Mouse (Mus musculus) heart, embryonic 10.5 days (tissue): ENCODE data around the gene Cdk14. TPM values are rescaled to one million over a fixed set of nuclear protein-coding genes. Genes with fewer than 3 reads are reported as not detected.

Source experiments
- DNase-seq: peaks from one replicate; pipeline ENCODE4 v3.0.0-alpha.2; 2017; ENCODE audit warnings: low spot score
- H3K27ac ChIP-seq: fragments of 300-500 bp; sonication (generic); 2 replicates; pipeline ENCODE4 v1.5.1; 2016; ENCODE audit warnings: mild to moderate bottlenecking
- H3K27me3 ChIP-seq: fragments of 300-500 bp; sonication (generic); 2 replicates; pipeline ENCODE4 v1.6.1; 2016; ENCODE audit warnings: mild to moderate bottlenecking; ENCODE audit not compliant: poor library complexity, insufficient read depth, severe bottlenecking
- H3K36me3 ChIP-seq: fragments of 300-500 bp; sonication (generic); 2 replicates; pipeline ENCODE4 v1.6.1; 2016; ENCODE audit warnings: mild to moderate bottlenecking, moderate library complexity
- H3K4me1 ChIP-seq: fragments of 300-500 bp; sonication (generic); 2 replicates; pipeline ENCODE4 v1.6.1; 2016; ENCODE audit warnings: mild to moderate bottlenecking
- H3K4me3 ChIP-seq: fragments of 300-500 bp; sonication (generic); 2 replicates; pipeline ENCODE4 v1.5.1; 2016; ENCODE audit warnings: mild to moderate bottlenecking, moderate library complexity
- H3K9me3 ChIP-seq: fragments of 300-500 bp; sonication (generic); 2 replicates; pipeline ENCODE4 v1.6.1; 2016; ENCODE audit warnings: mild to moderate bottlenecking, moderate library complexity
- WGBS: fragments of 180-500 bp; shearing (Covaris S2); methylation state at CpG from one replicate; pipeline ENCODE4 v1.1.7; 2016; 5-methylcytosine and 5-hydroxymethylcytosine counted together
- polyA plus RNA-seq: library from polyadenylated mRNA; unstranded; fragments of >200 nt; fragmentation: Nextera tagmentation; extraction: Ambion mirVana; gene quantifications from 2 replicates; pipeline ENCODE4 v1.2.1, GENCODE M21; 2016

The Cdk14 gene
- polyA plus RNA-seq, 1 experiment from 2014 or later: 17.7 TPM

GRCm38 (mm10) chr5:5359915-5360314 lies 60.2 kb downstream of the Cdk14 start:
- 86% methylated on average over 3 of the region's 3 CpGs for WGBS
- Histone ChIP-seq H3K36me3 (peaks cover 11% of the 10 kb centered on the region), H3K9me3 (peaks cover 3% of the 10 kb centered on the region; the same call in 1 of the 2 replicates), H3K27me3 (no peaks in the 10 kb centered on the region), H3K4me1 (peaks cover 12% of the 10 kb centered on the region), H3K4me3 (no peak overlapping the region), H3K27ac (no peak overlapping the region)
- DNase-seq: no peak

GRCm38 (mm10) chr5:5359370-5359769 lies 60.7 kb downstream of the Cdk14 start:
- Histone ChIP-seq H3K4me1 (peaks cover 16% of the 10 kb centered on the region), H3K27ac (no peak overlapping the region), H3K27me3 (no peaks in the 10 kb centered on the region), H3K36me3 (peaks cover 9% of the 10 kb centered on the region), H3K4me3 (no peak overlapping the region), H3K9me3 (peaks cover 3% of the 10 kb centered on the region; the same call in 1 of the 2 replicates)
- 94% methylated on average over 5 of the region's 5 CpGs for WGBS
- no peak for DNase-seq

- H3K4me1 ChIP-seq: peaks cover 22% of the 10 kb centered on the region
- no peak for DNase-seq
- peaks cover 6% of the 10 kb centered on the region; the same call in 1 of the 2 replicates for H3K36me3 ChIP-seq
- H3K9me3 ChIP-seq: peaks cover 3% of the 10 kb centered on the region; the same call in 1 of the 2 replicates
- H3K27me3 ChIP-seq: no peaks in the 10 kb centered on the region
- no peak overlapping the region; the same call in 1 of the 2 replicates for H3K4me3 ChIP-seq
- peak overlapping the region; percentile 13; the same call in 1 of the 2 replicates for H3K27ac ChIP-seq
- WGBS: 61% methylated on average over 18 of the region's 18 CpGs
Observed at GRCm38 (mm10) chr5:5358019-5358717, 61.9 kb downstream of the Cdk14 start.

GRCm38 (mm10) chr5:5354684-5355368 lies 65.3 kb downstream of the Cdk14 start:
- no peak overlapping the region for H3K4me3 ChIP-seq
- H3K27ac ChIP-seq: no peak overlapping the region
- peaks cover 22% of the 10 kb centered on the region for H3K4me1 ChIP-seq
- no peak for DNase-seq
- H3K9me3 ChIP-seq: no peaks in the 10 kb centered on the region
- 0 out of 2 replicates have a peak, but pooled peaks cover 5% of the 10 kb centered on the region for H3K36me3 ChIP-seq
- 28% methylated on average over 5 of the region's 5 CpGs for WGBS
- no peaks in the 10 kb centered on the region for H3K27me3 ChIP-seq

GRCm38 (mm10) chr5:5353946-5354345 lies 66.2 kb downstream of the Cdk14 start:
- H3K27me3 ChIP-seq: no peaks in the 10 kb centered on the region

GRCm38 (mm10) chr5:5344646-5345045 lies 75.5 kb downstream of the Cdk14 start:
- DNase-seq: no peak
- WGBS: 58% methylated on average over 5 of the region's 5 CpGs
- H3K4me1 ChIP-seq: peaks cover 37% of the 10 kb centered on the region
- H3K4me3 ChIP-seq: no peak overlapping the region
- no peaks in the 10 kb centered on the region for H3K27me3 ChIP-seq
- H3K9me3 ChIP-seq: no peaks in the 10 kb centered on the region
- H3K27ac ChIP-seq: no peak overlapping the region
- H3K36me3 ChIP-seq: no peaks in the 10 kb centered on the region

More at GRCm38 (mm10) chr5:5353946-5354345, 66.2 kb downstream of the Cdk14 start:
- H3K4me1 ChIP-seq: peaks cover 22% of the 10 kb centered on the region
- no peaks in the 10 kb centered on the region for H3K9me3 ChIP-seq
- no peak for DNase-seq
- 0 out of 2 replicates have a peak, but pooled peaks cover 3% of the 10 kb centered on the region for H3K36me3 ChIP-seq
- WGBS: 5% methylated on average over 1 of the region's 1 CpGs
- H3K4me3 ChIP-seq: no peak overlapping the region
- no peak overlapping the region for H3K27ac ChIP-seq

GRCm38 (mm10) chr5:5343741-5344140 lies 76.4 kb downstream of the Cdk14 start:
- no peaks in the 10 kb centered on the region for H3K27me3 ChIP-seq
- no peak for DNase-seq
- peaks cover 37% of the 10 kb centered on the region for H3K4me1 ChIP-seq
- H3K27ac ChIP-seq: peak overlapping the region; percentile 83
- no peaks in the 10 kb centered on the region for H3K36me3 ChIP-seq
- no peaks in the 10 kb centered on the region for H3K9me3 ChIP-seq
- 79% methylated on average over 2 of the region's 2 CpGs for WGBS
- H3K4me3 ChIP-seq: no peak overlapping the region

- Histone ChIP-seq H3K4me1 (peaks cover 37% of the 10 kb centered on the region), H3K27me3 (no peaks in the 10 kb centered on the region), H3K27ac (peak overlapping the region; percentile 83), H3K9me3 (no peaks in the 10 kb centered on the region), H3K4me3 (no peak overlapping the region), H3K36me3 (no peaks in the 10 kb centered on the region)
- WGBS: 22% methylated on average over 2 of the region's 2 CpGs
- no peak for DNase-seq
Observed at GRCm38 (mm10) chr5:5343267-5343666, 76.8 kb downstream of the Cdk14 start.

- 27% methylated on average over 11 of the region's 11 CpGs for WGBS
- H3K4me1 ChIP-seq: peaks cover 37% of the 10 kb centered on the region
- H3K27ac ChIP-seq: peak overlapping the region; percentile 83
- peak overlapping the region; percentile 10; the same call in 1 of the 2 replicates for H3K4me3 ChIP-seq
- DNase-seq: peak; percentile 91
- H3K36me3 ChIP-seq: no peaks in the 10 kb centered on the region
- H3K9me3 ChIP-seq: no peaks in the 10 kb centered on the region
- no peaks in the 10 kb centered on the region for H3K27me3 ChIP-seq
Observed at GRCm38 (mm10) chr5:5342410-5343137, 77.5 kb downstream of the Cdk14 start.

GRCm38 (mm10) chr5:5341611-5342010 lies 78.5 kb downstream of the Cdk14 start:
- Histone ChIP-seq H3K36me3 (no peaks in the 10 kb centered on the region), H3K4me1 (peaks cover 37% of the 10 kb centered on the region), H3K27me3 (no peaks in the 10 kb centered on the region), H3K9me3 (no peaks in the 10 kb centered on the region), H3K4me3 (no peak overlapping the region), H3K27ac (peak overlapping the region; percentile 83)
- 18% methylated on average over 8 of the region's 8 CpGs for WGBS
- no peak for DNase-seq

- Histone ChIP-seq H3K27ac (no peak overlapping the region), H3K4me3 (no peak overlapping the region), H3K36me3 (0 out of 2 replicates have a peak, but pooled peaks cover 3% of the 10 kb centered on the region), H3K27me3 (no peaks in the 10 kb centered on the region), H3K4me1 (0 out of 2 replicates have a peak, but pooled peaks cover 3% of the 10 kb centered on the region), H3K9me3 (no peaks in the 10 kb centered on the region)
- no peak for DNase-seq
- WGBS: 84% methylated on average over 8 of the region's 8 CpGs
Observed at GRCm38 (mm10) chr5:5333916-5334315, 86.2 kb downstream of the Cdk14 start.

GRCm38 (mm10) chr5:5330926-5331460 lies 89.1 kb downstream of the Cdk14 start:
- no peak for DNase-seq
- Histone ChIP-seq H3K9me3 (no peaks in the 10 kb centered on the region), H3K27ac (0 out of 2 replicates have a peak overlapping the region, but pooled peaks have one; percentile 13), H3K36me3 (peaks cover 8% of the 10 kb centered on the region; the same call in 1 of the 2 replicates), H3K27me3 (no peaks in the 10 kb centered on the region), H3K4me1 (0 out of 2 replicates have a peak, but pooled peaks cover 3% of the 10 kb centered on the region), H3K4me3 (no peak overlapping the region)
- WGBS: 44% methylated on average over 10 of the region's 10 CpGs
